Comparison of ENCODE assay signal across 25 mouse cellular contexts in the genomic region with DNA sequence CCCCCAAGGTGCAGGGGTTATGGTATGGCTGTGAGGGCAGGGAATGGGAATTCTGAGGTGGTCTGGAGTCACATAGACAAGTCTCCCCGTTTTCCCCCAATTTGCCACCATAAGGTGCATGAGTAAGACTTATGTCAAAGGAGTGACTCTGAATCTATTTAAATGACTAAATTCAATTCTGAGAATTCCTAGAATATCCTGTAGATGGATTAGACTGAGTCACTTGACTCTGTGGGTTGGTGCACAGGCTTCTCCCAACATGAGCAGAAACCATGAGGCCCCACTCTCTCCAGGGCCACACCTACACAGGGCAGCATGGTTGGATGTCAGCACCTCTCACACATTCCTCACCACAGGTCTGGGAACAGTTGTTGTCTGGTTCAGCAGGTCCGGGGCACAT. TPM values are rescaled to one million over a fixed set of nuclear protein-coding genes. Genes with fewer than 3 reads are reported as not detected.
DNase-seq lines count a peak whose midpoint lies in the region; ATAC-seq and TF ChIP-seq lines count a peak whose summit lies in the region.
"Had no signal": no experiment of that assay in that cellular context is flagged by ENCODE, and none has a peak within 500 bp of the region (broad histone marks: within the 10 kb centered on the region; RNA-seq: fewer than 3 reads in every experiment).

No protein-coding gene starts in this region.

- no peaks in the 10 kb centered on the region for H3K36me3 ChIP-seq in midbrain, embryonic 11.5 days (ENCODE audit: control insufficient read depth, insufficient read depth, low read length)
- no peaks in the 10 kb centered on the region for H3K36me3 ChIP-seq in midbrain, embryonic 14.5 days (ENCODE audit: control insufficient read depth, insufficient read depth, low read length)
- no peaks in the 10 kb centered on the region for H3K36me3 ChIP-seq in embryonic facial prominence, embryonic 10.5 days (replicated peaks)
- H3K36me3 ChIP-seq: embryonic facial prominence, embryonic 13.5 days; forebrain, embryonic 12.5 days; forebrain, embryonic 15.5 days; hindbrain, embryonic 12.5 days; hindbrain, embryonic 15.5 days had no signal

- no peak overlapping the region for H3K4me2 ChIP-seq in midbrain, embryonic 11.5 days
- H3K4me2 ChIP-seq in midbrain, embryonic 14.5 days (ENCODE audit: low read length), result no peak overlapping the region
- H3K4me2 ChIP-seq: embryonic facial prominence, embryonic 13.5 days; forebrain, embryonic 12.5 days; forebrain, embryonic 15.5 days; heart, embryonic 11.5 days; hindbrain, embryonic 12.5 days; hindbrain, embryonic 15.5 days had no signal

- no peak overlapping the region for H3K9ac ChIP-seq in midbrain, embryonic 11.5 days (ENCODE audit: low read length)
- H3K9ac ChIP-seq in midbrain, embryonic 14.5 days (replicated peaks; ENCODE audit: low read length), result no peak overlapping the region
- H3K9ac ChIP-seq: embryonic facial prominence, embryonic 13.5 days; forebrain, embryonic 12.5 days; forebrain, embryonic 15.5 days; hindbrain, embryonic 12.5 days; hindbrain, embryonic 15.5 days had no signal

- 76% methylated on average over 2 of the region's 2 CpGs for WGBS in midbrain, embryonic 11.5 days
- WGBS in midbrain, embryonic 14.5 days, result 90% methylated on average over 2 of the region's 2 CpGs
- 76% methylated on average over 2 of the region's 2 CpGs for WGBS in olfactory bulb, adult 2 months
- 90% methylated on average over 2 of the region's 2 CpGs for WGBS in embryonic facial prominence, embryonic 10.5 days

- no peak overlapping the region for H3K27ac ChIP-seq in midbrain, embryonic 11.5 days (ENCODE audit: low read depth, low read length)
- H3K27ac ChIP-seq in midbrain, embryonic 14.5 days (replicated peaks; ENCODE audit: low read depth, low read length), result no peak overlapping the region
- 0 out of 2 replicates have a peak overlapping the region, but pooled peaks have one; percentile 31 for H3K27ac ChIP-seq in olfactory bulb, adult 2 months (ENCODE audit: insufficient read depth, low read depth, low read length)
- H3K27ac ChIP-seq in embryonic facial prominence, embryonic 10.5 days (replicated peaks), result no peak overlapping the region
- H3K27ac ChIP-seq: embryonic facial prominence, embryonic 13.5 days; forebrain, embryonic 12.5 days; forebrain, embryonic 15.5 days; gastrocnemius, adult 2 months; hindbrain, embryonic 12.5 days; hindbrain, embryonic 15.5 days had no signal

- no peak for DNase-seq in frontal cortex, postnatal 14 days (ENCODE audit: low spot score in 2 of 2)
- peak; percentile 19 for DNase-seq in midbrain, embryonic 11.5 days (ENCODE audit: low spot score, missing footprints)
- DNase-seq in midbrain, embryonic 14.5 days, result no peak
- DNase-seq in embryonic facial prominence, embryonic 10.5 days (ENCODE audit: low spot score), result no peak
- DNase-seq: adrenal gland, adult 2 months; adrenal gland, postnatal 14 days; cerebellum, adult 8-10 months; cerebellum, postnatal 36 days; gastrocnemius, adult 2 months; gastrocnemius, postnatal 14 days; heart, adult 11 months had no signal

- H3K4me1 ChIP-seq in midbrain, embryonic 11.5 days (ENCODE audit: control insufficient read depth, insufficient read depth, low read length), result no peaks in the 10 kb centered on the region
- no peaks in the 10 kb centered on the region for H3K4me1 ChIP-seq in midbrain, embryonic 14.5 days (ENCODE audit: control insufficient read depth, insufficient read depth, low read length)
- H3K4me1 ChIP-seq in olfactory bulb, adult 2 months (ENCODE audit: control insufficient read depth, insufficient read depth, low read length), result peaks cover 19% of the 10 kb centered on the region
- H3K4me1 ChIP-seq in embryonic facial prominence, embryonic 10.5 days, result no peaks in the 10 kb centered on the region
- H3K4me1 ChIP-seq: embryonic facial prominence, embryonic 13.5 days; forebrain, embryonic 12.5 days; forebrain, embryonic 15.5 days; hindbrain, embryonic 12.5 days; hindbrain, embryonic 15.5 days had no signal

- TF ChIP-seq CTCF in olfactory bulb, adult 2 months (IDR thresholded peaks at IDR 0.05; ENCODE audit: insufficient read depth, low read depth, low read length), result no peak

- H3K27me3 ChIP-seq in midbrain, embryonic 11.5 days (ENCODE audit: control insufficient read depth, insufficient read depth, low read length), result no peaks in the 10 kb centered on the region
- no peaks in the 10 kb centered on the region for H3K27me3 ChIP-seq in midbrain, embryonic 14.5 days (ENCODE audit: control insufficient read depth, insufficient read depth, low read length)
- no peaks in the 10 kb centered on the region for H3K27me3 ChIP-seq in embryonic facial prominence, embryonic 10.5 days (replicated peaks; ENCODE audit: low read depth, poor library complexity, severe bottlenecking)
- H3K27me3 ChIP-seq: embryonic facial prominence, embryonic 13.5 days; forebrain, embryonic 12.5 days; forebrain, embryonic 15.5 days; hindbrain, embryonic 12.5 days; hindbrain, embryonic 15.5 days had no signal

- H3K4me3 ChIP-seq in midbrain, embryonic 11.5 days (ENCODE audit: low read depth, low read length), result no peak overlapping the region
- no peak overlapping the region for H3K4me3 ChIP-seq in midbrain, embryonic 14.5 days (replicated peaks; ENCODE audit: low read depth, low read length)
- no peak overlapping the region for H3K4me3 ChIP-seq in olfactory bulb, adult 2 months (ENCODE audit: insufficient read depth, low read depth, low read length)
- no peak overlapping the region for H3K4me3 ChIP-seq in embryonic facial prominence, embryonic 10.5 days
- H3K4me3 ChIP-seq: embryonic facial prominence, embryonic 13.5 days; erythroblast, embryonic 14.5 days; forebrain, embryonic 12.5 days; forebrain, embryonic 15.5 days; gastrocnemius, adult 2 months; hindbrain, embryonic 12.5 days; hindbrain, embryonic 15.5 days had no signal

- no peaks in the 10 kb centered on the region for H3K9me3 ChIP-seq in midbrain, embryonic 11.5 days (ENCODE audit: control insufficient read depth, low read length)
- no peaks in the 10 kb centered on the region for H3K9me3 ChIP-seq in midbrain, embryonic 14.5 days (ENCODE audit: control insufficient read depth, low read length)
- H3K9me3 ChIP-seq in embryonic facial prominence, embryonic 10.5 days, result no peaks in the 10 kb centered on the region
- H3K9me3 ChIP-seq: embryonic facial prominence, embryonic 13.5 days; forebrain, embryonic 12.5 days; forebrain, embryonic 15.5 days; hindbrain, embryonic 12.5 days; hindbrain, embryonic 15.5 days had no signal

- peak; percentile 63 for ATAC-seq in frontal cortex, adult (ENCODE audit: low TSS enrichment)
- no peak for ATAC-seq in midbrain, embryonic 11.5 days (ENCODE audit: low FRiP score)
- no peak for ATAC-seq in midbrain, embryonic 14.5 days (ENCODE audit: low FRiP score, low TSS enrichment)
- ATAC-seq: CD4-positive, CD25-positive, alpha-beta regulatory T cell, adult 4 months; forebrain, embryonic 15.5 days had no signal

- no peak for TF ChIP-seq POLR2A in olfactory bulb, adult 2 months (IDR thresholded peaks at IDR 0.05; ENCODE audit: insufficient read depth, low read depth, low read length)

RNA-seq across cellular contexts. Expression of a gene that starts 15.2 kb away (rescaled TPM):
- not detected in 2 replicates for polyA plus RNA-seq in midbrain, embryonic 11.5 days (2014; fragmentation: Nextera tagmentation; extraction: Ambion mirVana)
- not detected in 2 replicates for polyA plus RNA-seq in midbrain, embryonic 14.5 days (2014; fragmentation: Nextera tagmentation; extraction: Ambion mirVana)
- not detected in 2 replicates for polyA plus RNA-seq in olfactory bulb, adult 2 months (2012; ENCODE audit: insufficient read depth, insufficient read length, low replicate concordance, missing spikeins)
- polyA plus RNA-seq in embryonic facial prominence, embryonic 10.5 days (2016; fragmentation: Nextera tagmentation; extraction: Ambion mirVana), result not detected in 2 replicates
- polyA plus RNA-seq: adrenal gland, adult 2 months; C2C12; CD4-positive, CD25-positive, alpha-beta regulatory T cell, adult 4 months; embryonic facial prominence, embryonic 13.5 days; erythroblast, embryonic 14.5 days; forebrain, embryonic 12.5 days; forebrain, embryonic 15.5 days; heart, embryonic 11.5 days; heart, embryonic 14.5 days; heart, postnatal 0 days; hindbrain, embryonic 12.5 days; hindbrain, embryonic 15.5 days; intestine, embryonic 14.5 days had no signal
